Mouse (Mus musculus) layer of hippocampus, adult 9-11 months (tissue): Measurements from ENCODE around the gene Hinfp.

Experiments
- DNase-seq: peaks from one replicate; pipeline ENCODE4 v3.0.0; 2022

Gene Hinfp

GRCm38 (mm10) chr9:44253441-44253840 lies 52.0 kb downstream of the Hinfp start:
- DNase-seq, result no peak

GRCm38 (mm10) chr9:44251314-44251713 lies 54.2 kb downstream of the Hinfp start, which contains the start of gene Pdzd3:
Pdzd3 (minus strand) TSS chr9:44251471.
- no peak for DNase-seq

GRCm38 (mm10) chr9:44250445-44250844 lies 55.0 kb downstream of the Hinfp start:
- peak; percentile 76 for DNase-seq

DNA sequence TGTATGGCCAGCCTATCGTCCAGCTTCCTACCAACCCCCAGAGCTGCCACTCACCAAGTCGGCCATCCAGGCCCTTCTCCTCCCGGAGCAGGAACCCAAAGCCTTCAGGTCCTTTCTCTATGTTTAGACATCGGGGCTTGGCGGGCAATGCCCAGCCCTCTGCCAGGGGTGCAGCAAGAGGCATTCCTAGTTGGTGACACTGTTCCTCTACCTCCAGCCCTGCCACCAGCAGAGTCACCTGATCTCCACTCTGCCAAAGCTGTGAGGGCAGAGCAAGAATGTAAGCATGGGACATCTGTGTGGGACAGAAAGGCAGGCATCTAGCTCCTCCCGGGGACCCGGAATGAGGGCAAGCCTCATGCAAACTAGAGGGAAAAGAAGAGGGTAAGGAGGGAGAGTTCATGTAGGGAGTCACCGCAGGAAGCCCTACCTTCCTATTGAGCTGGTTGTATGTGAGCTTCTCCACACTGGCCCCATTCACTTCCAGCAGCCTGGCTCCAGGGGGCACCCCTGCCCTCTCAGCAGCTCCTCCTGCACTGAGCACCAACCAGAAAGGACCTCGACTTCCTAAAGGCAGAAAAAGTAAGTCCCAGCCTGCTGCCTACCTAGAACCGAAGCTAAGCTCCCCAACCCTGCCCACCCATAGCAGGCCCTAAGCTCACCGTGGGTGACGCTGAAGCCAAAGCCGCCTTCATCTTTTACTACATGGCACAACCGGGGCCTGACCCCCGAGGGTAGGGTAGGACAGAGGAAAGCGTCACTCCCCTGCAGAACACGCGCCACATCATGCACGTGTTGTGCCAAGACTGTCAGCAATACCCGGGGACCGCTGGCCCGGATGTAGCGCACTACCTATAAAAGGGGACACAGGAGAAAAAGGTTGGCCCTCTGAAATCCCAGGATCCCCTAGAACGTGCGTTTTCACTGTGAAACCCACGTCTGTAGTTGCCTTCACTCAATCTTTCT lies 56.0 kb downstream of the Hinfp start:
- peak; percentile 78 for DNase-seq

- DNase-seq, result no peak
Observed at GRCm38 (mm10) chr9:44247907-44248306, 57.6 kb downstream of the Hinfp start.

DNA sequence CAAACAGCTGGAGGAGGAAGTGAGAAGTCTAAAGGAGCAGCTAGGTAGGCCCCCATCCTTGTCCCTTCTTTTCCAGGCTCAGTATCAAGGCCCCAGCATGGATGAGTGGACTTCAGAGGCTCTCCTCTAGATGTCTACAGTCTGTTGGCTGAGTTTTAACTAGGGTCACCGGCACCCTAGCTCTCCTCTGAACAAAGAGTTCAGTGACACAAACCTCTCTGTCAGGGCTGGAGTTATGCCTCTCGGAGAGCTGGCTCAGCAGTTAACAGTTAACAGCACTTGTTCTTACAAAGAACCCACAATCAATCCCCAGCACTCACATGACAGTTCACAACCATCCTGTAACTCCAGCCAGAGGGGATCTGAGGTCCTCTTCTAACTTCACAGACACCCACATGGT lies 61.9 kb downstream of the Hinfp start:
- no peak for DNase-seq
